Mouse (Mus musculus) lung, adult 10 weeks (tissue): Measurements from ENCODE around the gene Gal3st2c. TPM values are rescaled to one million over a fixed set of nuclear protein-coding genes. Genes with fewer than 3 reads are reported as not detected.

Source experiments
- polyA plus RNA-seq: library from polyadenylated mRNA; stranded (reverse); fragments of 350-450 nt; fragmentation: Illumina TruSeq; extraction: RNeasy Lipid Tissue Mini Kit (QIAGEN cat#74804); gene quantifications from one replicate; pipeline ENCODE4 v1.2.3, GENCODE M21; 2014; ENCODE audit warnings: low read depth, low replicate concordance; ENCODE audit not compliant: insufficient read depth

The Gal3st2c gene
- not detected for polyA plus RNA-seq

DNA sequence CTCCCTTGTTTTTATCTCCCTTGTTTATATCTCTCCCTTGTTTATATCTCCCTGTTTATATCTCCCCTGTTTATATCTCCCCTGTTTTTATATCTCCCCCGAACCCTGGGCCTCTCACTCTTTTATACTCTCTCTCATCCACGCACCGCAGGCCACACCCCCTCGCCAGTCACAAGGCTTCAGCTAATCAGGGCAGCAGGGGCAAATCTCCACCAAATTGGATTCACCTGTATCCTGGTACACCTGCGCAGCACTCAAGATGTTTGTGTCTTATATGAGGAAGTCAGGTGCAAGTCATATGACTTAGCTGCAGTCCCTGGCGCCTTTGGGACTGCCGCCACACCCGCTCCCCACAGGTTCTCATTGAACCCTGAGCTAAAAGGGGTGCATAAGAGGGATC, at the start of gene Gal3st2c:
Gene Gal3st2c, plus strand, starts transcription at position 301 of the 400 bp plus-strand sequence.

DNA sequence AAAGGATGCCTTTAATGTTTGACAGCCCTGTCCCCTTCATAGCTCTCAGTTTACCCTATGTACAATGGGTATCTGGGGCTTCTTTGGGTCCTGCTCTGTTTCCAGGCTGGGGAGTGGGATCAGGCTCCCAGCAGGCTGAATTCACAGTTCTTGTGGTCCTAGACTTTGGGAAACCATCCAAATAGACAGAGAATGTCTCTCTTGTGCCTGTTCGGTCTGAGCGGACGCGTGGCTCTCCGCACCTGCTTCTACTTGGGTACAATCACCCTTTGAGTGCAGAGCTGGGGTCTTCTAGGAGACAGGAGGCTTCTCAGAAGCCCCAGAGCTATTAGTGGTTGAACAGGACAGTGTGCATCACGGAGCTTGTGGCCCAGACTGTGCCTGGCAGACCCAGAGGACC, 29.8 kb downstream of the Gal3st2c start, which contains the start of gene Neu4:
Gene Neu4, plus strand, starts transcription at position 301 of the 400 bp plus-strand sequence.

DNA sequence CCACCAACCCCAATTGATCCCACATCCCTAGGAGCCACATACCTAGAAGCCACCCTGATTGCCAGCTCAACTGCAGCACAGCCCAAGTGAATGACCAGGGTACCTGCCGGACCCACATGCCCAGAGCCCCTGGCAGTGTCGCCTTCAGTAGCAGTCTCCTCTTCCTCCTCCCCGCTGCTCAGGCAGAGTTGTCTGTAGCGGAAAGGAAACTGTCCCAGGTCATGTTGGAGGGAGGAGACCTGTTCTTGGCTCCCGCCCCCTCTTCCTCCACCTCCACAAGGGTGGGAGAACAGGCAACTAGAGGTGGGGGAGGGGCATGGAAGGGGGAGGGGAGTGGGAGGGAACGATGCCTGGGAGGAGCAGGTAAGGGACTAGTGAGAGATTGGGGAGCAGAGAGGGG, 62.1 kb downstream of the Gal3st2c start, which contains the start of gene Pdcd1:
Gene Pdcd1, minus strand, starts transcription at position 181 of the 400 bp plus-strand sequence.

Other genes with a start within 250 kb of the Gal3st2c start
- 24.6 TPM for gene Atg4b, start 239.0 kb upstream of the Gal3st2c start, polyA plus RNA-seq
- gene Thap4, start 235.6 kb upstream of the Gal3st2c start, polyA plus RNA-seq, result 28.8 TPM
- gene Dtymk, start 188.6 kb upstream of the Gal3st2c start, polyA plus RNA-seq, result 39.8 TPM
- gene Ing5, start 186.5 kb upstream of the Gal3st2c start, polyA plus RNA-seq, result 8.5 TPM
- 6.2 TPM for gene D2hgdh, start 165.6 kb upstream of the Gal3st2c start, polyA plus RNA-seq
- 0.46 TPM for gene Gal3st2, start 129.2 kb upstream of the Gal3st2c start, polyA plus RNA-seq
- not detected for gene Gal3st2b, start 72.2 kb upstream of the Gal3st2c start, polyA plus RNA-seq
- gene Neu4, start 29.9 kb downstream of the Gal3st2c start, polyA plus RNA-seq, result not detected
- 0.20 TPM for gene Pdcd1, start 62.0 kb downstream of the Gal3st2c start, polyA plus RNA-seq